Mouse (Mus musculus): ENCODE measurements around the gene Irf5. TPM values are rescaled to one million over a fixed set of nuclear protein-coding genes. Genes with fewer than 3 reads are reported as not detected.

Irf5 gene
- polyA plus RNA-seq, 1 experiment from 2014 or later: 7.4 TPM

DNA sequence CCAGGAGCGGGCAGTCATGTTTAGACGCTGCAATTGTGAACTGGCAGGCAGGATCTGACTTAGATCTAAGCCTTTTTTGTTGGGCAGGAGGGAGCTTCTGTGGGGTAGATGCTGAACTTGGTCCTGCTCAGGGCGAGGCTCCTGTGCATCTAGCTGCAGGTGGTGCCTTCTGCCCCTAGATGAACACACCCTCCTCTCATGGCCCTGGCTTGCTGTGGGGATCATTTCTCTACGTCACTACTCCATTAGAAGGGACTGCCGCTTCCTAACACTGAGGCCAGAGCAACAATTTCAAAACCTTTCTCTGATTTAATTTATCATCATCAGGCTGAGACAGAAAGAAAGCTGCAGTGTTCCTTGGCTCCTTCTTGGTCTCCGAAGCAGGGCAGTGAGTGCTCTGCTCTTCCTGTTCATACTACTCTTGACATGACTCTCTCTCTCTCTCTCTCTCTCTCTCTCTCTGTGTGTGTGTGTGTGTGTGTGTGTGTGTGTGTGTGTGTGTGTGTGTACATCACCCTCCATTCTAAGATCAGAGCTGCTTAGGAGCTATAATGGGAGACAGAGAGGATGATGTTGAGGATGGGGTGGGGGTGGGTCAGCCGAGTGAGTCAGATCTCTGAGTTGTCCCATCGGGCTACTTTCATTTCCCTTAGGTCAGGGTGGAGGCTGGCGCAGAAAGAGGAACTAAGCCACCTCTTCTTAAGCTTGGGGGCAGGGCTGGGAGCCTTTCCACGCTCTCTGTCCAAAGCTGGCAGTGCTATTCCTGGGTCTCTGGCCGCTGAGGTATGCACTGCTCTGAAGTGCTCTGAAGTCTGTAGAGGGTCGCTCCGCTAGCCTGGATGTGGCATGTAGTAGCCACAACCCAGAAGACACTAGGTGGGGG, 2.4 kb downstream of the Irf5 start:
- Histone ChIP-seq H3K4me3 (replicated peaks) (peak overlapping the region; percentile 63; the same call in 1 of the 2 replicates), H3K9ac (no peak overlapping the region), H3K27ac (no peak overlapping the region), H3K27me3 (peaks cover 53% of the 10 kb centered on the region), H3K4me2 (peak overlapping the region; percentile 99), H3K4me1 (peaks cover 46% of the 10 kb centered on the region), H3K9me3 (replicated peaks) (no peaks in the 10 kb centered on the region), H3K36me3 (no peaks in the 10 kb centered on the region)
- ATAC-seq (replicated peaks; ENCODE audit: low FRiP score): no peak
- WGBS: 31% methylated on average over 13 of the region's 13 CpGs

- 28% methylated on average over 2 of the region's 2 CpGs for WGBS
- Histone ChIP-seq H3K36me3 (no peaks in the 10 kb centered on the region), H3K9ac (no peak overlapping the region), H3K4me1 (peaks cover 39% of the 10 kb centered on the region), H3K9me3 (replicated peaks) (no peaks in the 10 kb centered on the region), H3K4me3 (replicated peaks) (no peak overlapping the region), H3K27me3 (peaks cover 51% of the 10 kb centered on the region), H3K27ac (no peak overlapping the region), H3K4me2 (peak overlapping the region; percentile 99)
- ATAC-seq (replicated peaks; ENCODE audit: low FRiP score): no peak
These were observed 3.0 kb downstream of the Irf5 start for GRCm38 (mm10) chr6:29529444-29529820.

- Histone ChIP-seq H3K9me3 (replicated peaks) (no peaks in the 10 kb centered on the region), H3K27me3 (peaks cover 50% of the 10 kb centered on the region), H3K36me3 (no peaks in the 10 kb centered on the region), H3K4me3 (replicated peaks) (no peak overlapping the region), H3K4me1 (peaks cover 40% of the 10 kb centered on the region), H3K4me2 (no peak overlapping the region), H3K27ac (no peak overlapping the region), H3K9ac (no peak overlapping the region)
- 56% methylated on average over 4 of the region's 4 CpGs for WGBS
- ATAC-seq (replicated peaks; ENCODE audit: low FRiP score): no peak
These were observed 3.6 kb downstream of the Irf5 start for GRCm38 (mm10) chr6:29530050-29530449.

DNA sequence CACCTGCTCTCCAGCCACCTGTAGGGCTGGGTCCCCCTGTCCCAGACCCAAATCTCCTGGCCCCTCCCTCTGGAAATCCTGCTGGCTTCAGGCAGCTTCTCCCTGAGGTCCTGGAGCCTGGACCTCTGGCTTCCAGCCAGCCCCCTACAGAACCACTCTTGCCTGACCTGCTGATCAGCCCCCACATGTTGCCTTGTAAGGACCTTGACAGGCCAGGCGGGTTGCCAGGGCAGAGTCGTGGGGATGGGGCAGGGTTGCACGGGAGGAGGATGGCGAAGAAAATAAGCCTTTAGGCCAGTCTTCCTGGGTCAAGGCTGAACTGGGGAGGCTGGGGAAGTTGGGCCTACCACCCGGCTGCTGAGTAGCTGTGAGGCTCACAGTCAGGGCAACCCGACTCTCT, 8.9 kb downstream of the Irf5 start:
- Histone ChIP-seq H3K27me3 (peaks cover 10% of the 10 kb centered on the region; the same call in 1 of the 2 replicates), H3K9me3 (replicated peaks) (no peaks in the 10 kb centered on the region), H3K27ac (no peak overlapping the region), H3K4me2 (no peak overlapping the region), H3K4me3 (replicated peaks) (no peak overlapping the region), H3K4me1 (peaks cover 11% of the 10 kb centered on the region), H3K36me3 (peaks cover 17% of the 10 kb centered on the region), H3K9ac (no peak overlapping the region)
- 31% methylated on average over 6 of the region's 6 CpGs for WGBS
- ATAC-seq (replicated peaks; ENCODE audit: low FRiP score): peak; percentile 71

GRCm38 (mm10) chr6:29536651-29537193, 10.3 kb downstream of the Irf5 start:
- Histone ChIP-seq H3K9me3 (replicated peaks) (no peaks in the 10 kb centered on the region), H3K27ac (no peak overlapping the region), H3K4me3 (replicated peaks) (no peak overlapping the region), H3K27me3 (no peaks in the 10 kb centered on the region), H3K9ac (no peak overlapping the region), H3K36me3 (peaks cover 30% of the 10 kb centered on the region), H3K4me1 (peaks cover 11% of the 10 kb centered on the region), H3K4me2 (no peak overlapping the region)
- no peak for ATAC-seq (replicated peaks; ENCODE audit: low FRiP score)
- 69% methylated on average over 4 of the region's 4 CpGs for WGBS

DNA sequence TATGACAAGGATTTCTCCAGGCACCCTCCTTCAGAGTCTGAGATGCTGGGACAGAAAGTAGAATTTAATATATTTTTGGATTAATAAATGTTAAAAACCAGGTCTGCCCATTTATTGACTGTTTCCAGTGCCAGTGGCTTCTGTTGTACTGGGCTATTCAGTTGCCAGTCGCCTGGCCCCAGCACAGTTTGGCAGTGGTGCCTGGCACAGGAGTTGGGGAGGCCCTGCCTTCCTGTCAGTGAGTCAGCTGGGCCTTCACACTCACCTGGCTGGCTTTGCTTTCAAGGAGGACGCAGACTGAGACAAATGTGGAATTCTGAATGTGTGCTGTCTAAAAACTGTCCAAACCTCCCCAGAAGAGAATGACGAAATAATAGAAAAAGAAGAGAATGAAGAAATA, 10.8 kb downstream of the Irf5 start:
- no peak for ATAC-seq (replicated peaks; ENCODE audit: low FRiP score)
- Histone ChIP-seq H3K4me1 (peaks cover 11% of the 10 kb centered on the region), H3K9me3 (replicated peaks) (no peaks in the 10 kb centered on the region), H3K4me3 (replicated peaks) (no peak overlapping the region), H3K27me3 (no peaks in the 10 kb centered on the region), H3K36me3 (peaks cover 35% of the 10 kb centered on the region), H3K27ac (no peak overlapping the region), H3K9ac (no peak overlapping the region), H3K4me2 (no peak overlapping the region)
- WGBS: 81% methylated on average over 3 of the region's 3 CpGs

DNA sequence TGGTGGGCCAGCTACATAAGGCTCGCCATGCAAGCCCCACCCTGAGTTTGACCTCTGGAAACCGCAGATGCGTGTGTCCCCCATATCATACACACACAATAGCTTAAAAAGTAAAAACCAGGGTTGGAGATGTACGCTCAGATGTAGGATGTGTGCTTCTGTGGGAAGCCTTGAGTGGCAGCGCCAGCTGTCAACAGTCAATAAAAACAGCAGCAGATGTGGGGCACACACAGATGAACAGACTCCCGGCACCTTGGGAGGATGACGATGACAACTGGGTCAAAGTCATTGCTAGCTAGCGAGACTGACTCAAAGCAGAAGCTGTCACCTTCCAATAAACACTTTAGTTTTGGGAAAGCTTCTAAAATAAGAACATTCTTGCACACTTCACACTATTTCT, 13.1 kb downstream of the Irf5 start:
- Histone ChIP-seq H3K9ac (no peak overlapping the region), H3K9me3 (replicated peaks) (no peaks in the 10 kb centered on the region), H3K27me3 (no peaks in the 10 kb centered on the region), H3K4me3 (replicated peaks) (no peak overlapping the region), H3K36me3 (peaks cover 57% of the 10 kb centered on the region), H3K4me2 (no peak overlapping the region), H3K27ac (no peak overlapping the region), H3K4me1 (peaks cover 11% of the 10 kb centered on the region)
- no peak for ATAC-seq (replicated peaks; ENCODE audit: low FRiP score)
- WGBS: 89% methylated on average over 8 of the region's 8 CpGs

GRCm38 (mm10) chr6:29540223-29540622, 13.8 kb downstream of the Irf5 start:
- H3K27ac ChIP-seq: no peak overlapping the region
- WGBS: 72% methylated on average over 6 of the region's 6 CpGs
- H3K4me3 ChIP-seq (replicated peaks): no peak overlapping the region
- no peak overlapping the region for H3K9ac ChIP-seq
- no peak overlapping the region for H3K4me2 ChIP-seq
- peaks cover 65% of the 10 kb centered on the region for H3K36me3 ChIP-seq
- H3K9me3 ChIP-seq (replicated peaks): no peaks in the 10 kb centered on the region
- no peaks in the 10 kb centered on the region for H3K27me3 ChIP-seq
- ATAC-seq (replicated peaks; ENCODE audit: low FRiP score): no peak
- peaks cover 7% of the 10 kb centered on the region for H3K4me1 ChIP-seq

- no peaks in the 10 kb centered on the region for H3K27me3 ChIP-seq
- peaks cover 72% of the 10 kb centered on the region for H3K36me3 ChIP-seq
- H3K4me2 ChIP-seq: no peak overlapping the region
- no peak overlapping the region for H3K9ac ChIP-seq
- no peak overlapping the region for H3K4me3 ChIP-seq (replicated peaks)
- no peak overlapping the region for H3K27ac ChIP-seq
- 94% methylated on average over 1 of the region's 1 CpGs for whole genome bisulfite sequencing
- ATAC-seq (replicated peaks; ENCODE audit: low FRiP score): no peak
- no peaks in the 10 kb centered on the region for H3K9me3 ChIP-seq (replicated peaks)
- no peaks in the 10 kb centered on the region for H3K4me1 ChIP-seq
These were observed 14.5 kb downstream of the Irf5 start for GRCm38 (mm10) chr6:29540956-29541355.

GRCm38 (mm10) chr6:29545611-29546010, 19.2 kb downstream of the Irf5 start:
- no peak for ATAC-seq (replicated peaks; ENCODE audit: low FRiP score)
- Histone ChIP-seq H3K4me3 (replicated peaks) (no peak overlapping the region), H3K27me3 (no peaks in the 10 kb centered on the region), H3K9ac (no peak overlapping the region), H3K4me1 (no peaks in the 10 kb centered on the region), H3K27ac (no peak overlapping the region), H3K4me2 (no peak overlapping the region), H3K9me3 (replicated peaks) (no peaks in the 10 kb centered on the region), H3K36me3 (peaks cover 95% of the 10 kb centered on the region)
- WGBS: 95% methylated on average over 2 of the region's 2 CpGs

DNA sequence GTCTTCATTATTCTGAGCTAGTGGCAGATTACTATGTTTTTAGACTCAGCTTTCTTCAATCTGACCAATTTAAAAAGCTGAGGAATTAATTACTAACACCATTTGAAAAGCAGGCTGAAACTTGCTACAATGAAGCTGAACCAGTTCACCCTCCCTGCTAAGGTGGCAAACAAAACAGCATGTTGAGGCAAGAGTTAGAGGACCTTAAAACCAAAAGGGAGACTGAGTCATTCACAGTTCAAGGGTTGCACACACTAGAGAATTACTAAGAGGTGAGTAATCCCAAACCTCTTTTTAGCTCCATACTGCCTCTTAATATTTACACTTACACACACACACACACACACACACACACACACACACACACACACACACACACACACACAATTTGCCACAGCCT, 21.2 kb downstream of the Irf5 start:
- peaks cover 97% of the 10 kb centered on the region for H3K36me3 ChIP-seq
- ATAC-seq (replicated peaks; ENCODE audit: low FRiP score): no peak

DNA sequence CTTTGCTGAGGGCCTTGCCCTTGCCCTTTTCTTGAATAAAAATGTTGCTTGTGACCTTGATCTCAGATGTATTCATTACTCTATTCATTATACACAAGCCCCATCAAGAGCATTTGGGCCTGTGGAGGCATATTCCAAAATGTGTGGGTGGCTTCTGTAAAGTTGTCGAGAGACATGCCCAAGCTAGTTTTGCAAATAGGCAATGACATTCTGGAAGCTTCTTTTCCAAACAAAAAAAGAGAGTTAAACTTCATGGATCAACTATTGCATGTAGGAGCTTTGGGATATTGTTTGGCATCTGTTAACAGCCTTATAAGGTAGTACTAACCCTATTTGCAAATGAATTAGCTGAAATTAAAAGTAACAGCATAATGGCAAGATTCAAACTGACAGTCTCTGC, 21.7 kb downstream of the Irf5 start:
- Histone ChIP-seq H3K9me3 (replicated peaks) (no peaks in the 10 kb centered on the region), H3K36me3 (peaks cover 97% of the 10 kb centered on the region), H3K27me3 (no peaks in the 10 kb centered on the region), H3K4me1 (no peaks in the 10 kb centered on the region), H3K9ac (no peak overlapping the region), H3K4me3 (replicated peaks) (no peak overlapping the region), H3K4me2 (no peak overlapping the region), H3K27ac (no peak overlapping the region)
- ATAC-seq (replicated peaks; ENCODE audit: low FRiP score): no peak
- 91% methylated on average over 1 of the region's 1 CpGs for WGBS

More for the DNA sequence above, 21.2 kb downstream of the Irf5 start:
- Histone ChIP-seq H3K4me3 (replicated peaks) (no peak overlapping the region), H3K27me3 (no peaks in the 10 kb centered on the region), H3K27ac (no peak overlapping the region), H3K4me1 (no peaks in the 10 kb centered on the region), H3K4me2 (no peak overlapping the region), H3K9me3 (replicated peaks) (no peaks in the 10 kb centered on the region), H3K9ac (no peak overlapping the region)
